Mouse (Mus musculus) adrenal gland, adult 18-20 months (tissue): ENCODE measurements at regions not wholly inside any gene's neighbourhood (a gene's known extent, or its start where the extent isn't known, plus 50 kb on each side); places are given as distances from the start of the nearest gene placed in this dataset.

Experiments used
- DNase-seq, 2 experiments: peaks; one replicate each; pipeline ENCODE4 v3.0.0; 2021 to 2022; ENCODE audit warnings: low spot score in 2 of 2

GRCm38 (mm10) chr6:145310601-145311000 is 60.6 kb upstream of the Kras start:
- DNase-seq, result no peak

GRCm38 (mm10) chr6:145309025-145309424 is 59.0 kb upstream of the Kras start:
- DNase-seq, result no peak

GRCm38 (mm10) chr6:145307237-145307636 is 57.2 kb upstream of the Kras start:
- no peak for DNase-seq

- DNase-seq, result no peak
These were observed 56.5 kb upstream of the Kras start for GRCm38 (mm10) chr6:145306331-145307124.

- DNase-seq, result no peak
These were observed 55.6 kb upstream of the Kras start for GRCm38 (mm10) chr6:145305669-145306068.

GRCm38 (mm10) chr6:145303641-145304070 is 53.6 kb upstream of the Kras start:
- peak in 1 of 2 experiments; percentile 27 for DNase-seq

GRCm38 (mm10) chr6:145302907-145303640 is 53.0 kb upstream of the Kras start:
- DNase-seq, result no peak

GRCm38 (mm10) chr6:145302105-145302504 is 52.1 kb upstream of the Kras start:
- DNase-seq, result no peak

GRCm38 (mm10) chr6:145300266-145300858 is 50.3 kb upstream of the Kras start:
- no peak for DNase-seq
